Mouse (Mus musculus) R1 (cell line): Measurements from ENCODE around the gene Evi2a.
A peak's percentile ranks its signal among the peaks of the same experiment; 100 is the strongest.

Source experiments
- DNase-seq: peaks from one replicate; pipeline ENCODE4 v3.0.0-alpha.2; 2018; ENCODE audit warnings: low read depth, low spot score

The Evi2a gene

GRCm38 (mm10) chr11:79530333-79530761, at the start of gene Evi2a, which contains the start of gene Evi2:
Gene Evi2a, minus strand, starts transcription at chr11:79530609.
Gene Evi2, minus strand, starts transcription at chr11:79530589.
- DNase-seq: no peak

- peak; percentile 83 for DNase-seq
Measured at GRCm38 (mm10) chr11:79577741-79578140, 47.3 kb upstream of the Evi2a start.

GRCm38 (mm10) chr11:79575383-79576073, 45.1 kb upstream of the Evi2a start:
- no peak for DNase-seq

- no peak for DNase-seq
Measured at GRCm38 (mm10) chr11:79573836-79574235, 43.4 kb upstream of the Evi2a start.

- no peak for DNase-seq
Measured at GRCm38 (mm10) chr11:79570319-79570718, 39.9 kb upstream of the Evi2a start.

- DNase-seq: no peak
Measured at GRCm38 (mm10) chr11:79568197-79568911, 37.9 kb upstream of the Evi2a start.

GRCm38 (mm10) chr11:79566947-79567346, 36.5 kb upstream of the Evi2a start:
- DNase-seq: peak; percentile 25

GRCm38 (mm10) chr11:79563493-79563892, 33.1 kb upstream of the Evi2a start:
- DNase-seq: no peak

- DNase-seq: no peak
Measured at GRCm38 (mm10) chr11:79560536-79560935, 30.1 kb upstream of the Evi2a start.

- no peak for DNase-seq
Measured at GRCm38 (mm10) chr11:79552622-79553021, 22.2 kb upstream of the Evi2a start.

GRCm38 (mm10) chr11:79536293-79536692, 5.9 kb upstream of the Evi2a start:
- no peak for DNase-seq

- no peak for DNase-seq
Measured at GRCm38 (mm10) chr11:79535554-79535953, 5.1 kb upstream of the Evi2a start.

- no peak for DNase-seq
Measured at GRCm38 (mm10) chr11:79533950-79534690, 3.7 kb upstream of the Evi2a start.

- no peak for DNase-seq
Measured at GRCm38 (mm10) chr11:79533311-79533710, 2.9 kb upstream of the Evi2a start.

GRCm38 (mm10) chr11:79531485-79531884, 1.1 kb upstream of the Evi2a start:
- DNase-seq: no peak

GRCm38 (mm10) chr11:79530774-79531173, 365 bp upstream of the Evi2a start:
- no peak for DNase-seq

GRCm38 (mm10) chr11:79529736-79530135, 673 bp downstream of the Evi2a start:
- no peak for DNase-seq

- no peak for DNase-seq
Measured at GRCm38 (mm10) chr11:79529226-79529625, 1.2 kb downstream of the Evi2a start.

GRCm38 (mm10) chr11:79528601-79529000, 1.8 kb downstream of the Evi2a start:
- DNase-seq: no peak

GRCm38 (mm10) chr11:79527739-79528384, 2.5 kb downstream of the Evi2a start:
- DNase-seq: no peak

- DNase-seq: no peak
Measured at GRCm38 (mm10) chr11:79527015-79527738, 3.2 kb downstream of the Evi2a start.
